Mouse (Mus musculus) right cerebral cortex, postnatal 4 days (tissue): ENCODE results near the gene Hist2h2aa1.
A peak's percentile ranks its signal among the peaks of the same experiment; 100 is the strongest.
"Not testable (repeated sequence)": the region's sequence is repeated elsewhere in the genome, so short reads cannot be mapped to it uniquely, and the experiment has no call there.

Experiments
- DNase-seq: peaks from one replicate; pipeline ENCODE4 v3.0.0-alpha.2; 2022

The Hist2h2aa1 gene

DNA sequence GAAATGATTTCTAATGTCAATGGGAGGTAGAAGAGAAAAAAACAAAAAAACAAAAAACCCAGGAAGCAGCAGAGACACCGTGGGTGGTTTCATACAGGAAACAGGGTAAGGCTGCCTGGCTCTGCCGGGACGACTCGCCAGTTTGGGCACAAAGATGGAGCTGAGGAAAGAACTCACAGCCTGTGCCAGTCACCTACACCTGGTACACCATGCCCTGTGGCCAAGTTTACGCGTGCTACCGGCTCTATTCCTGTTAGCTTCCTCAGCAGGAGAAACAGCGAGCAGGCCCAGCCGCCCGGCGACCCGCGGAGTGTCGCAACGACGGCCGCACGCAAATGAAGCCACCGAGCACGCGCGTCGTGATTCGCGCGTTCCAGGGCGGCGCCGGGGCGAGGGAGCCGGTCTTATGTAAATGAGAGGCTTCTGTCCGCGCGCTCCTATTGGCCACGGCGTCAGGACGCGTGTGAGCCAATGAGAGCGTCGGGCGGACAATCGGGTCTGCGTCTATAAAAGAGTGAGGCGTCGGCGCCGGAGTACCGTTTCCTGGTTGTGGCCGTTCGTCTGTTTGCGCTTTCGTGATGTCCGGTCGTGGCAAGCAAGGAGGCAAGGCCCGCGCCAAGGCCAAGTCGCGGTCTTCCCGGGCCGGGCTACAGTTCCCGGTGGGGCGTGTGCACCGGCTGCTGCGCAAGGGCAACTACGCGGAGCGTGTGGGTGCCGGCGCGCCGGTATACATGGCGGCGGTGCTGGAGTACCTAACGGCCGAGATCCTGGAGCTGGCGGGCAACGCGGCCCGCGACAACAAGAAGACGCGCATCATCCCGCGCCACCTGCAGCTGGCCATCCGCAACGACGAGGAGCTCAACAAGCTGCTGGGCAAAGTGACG lies at the start of gene Hist2h2aa1:
Gene Hist2h2aa1 (plus strand): TSS at position 495 of the 884 bp plus-strand sequence.
- DNase-seq, result peak; percentile 78

GRCm38 (mm10) chr3:96195616-96196313 lies 49.5 kb upstream of the Hist2h2aa1 start:
- DNase-seq, result peak; percentile 54

- DNase-seq, result no peak
Measured at GRCm38 (mm10) chr3:96196437-96197128, 48.7 kb upstream of the Hist2h2aa1 start.

DNA sequence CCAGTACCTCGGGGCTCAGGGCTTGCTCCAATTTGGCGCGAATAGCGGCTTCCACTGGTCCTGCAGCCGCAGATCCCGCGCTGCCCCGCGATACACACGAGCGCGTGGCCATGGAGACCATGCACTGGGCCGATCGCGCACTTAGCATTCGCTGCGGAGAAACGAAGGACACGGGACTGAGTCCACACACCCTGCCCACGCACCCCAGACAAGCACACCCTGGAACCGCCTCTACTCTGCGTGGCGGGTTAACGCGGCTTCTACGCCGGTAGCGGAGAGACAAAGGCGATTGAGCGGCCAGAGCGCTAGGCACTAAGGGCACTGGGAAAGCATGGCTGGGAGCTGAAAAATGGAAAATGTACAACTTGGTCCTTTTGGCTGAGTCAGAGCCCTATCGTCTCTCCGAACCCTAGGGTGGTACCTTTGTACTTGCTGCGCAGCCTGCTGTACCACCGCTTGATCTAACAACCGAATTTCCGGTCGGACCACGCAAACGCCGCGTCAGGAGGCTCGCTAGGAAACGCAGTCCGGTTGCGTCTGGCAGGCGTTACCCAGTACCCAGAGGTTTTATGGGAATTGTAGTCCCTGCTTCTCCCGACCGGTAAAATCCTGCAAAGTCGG lies 48.1 kb upstream of the Hist2h2aa1 start:
- DNase-seq, result peak; percentile 86

DNA sequence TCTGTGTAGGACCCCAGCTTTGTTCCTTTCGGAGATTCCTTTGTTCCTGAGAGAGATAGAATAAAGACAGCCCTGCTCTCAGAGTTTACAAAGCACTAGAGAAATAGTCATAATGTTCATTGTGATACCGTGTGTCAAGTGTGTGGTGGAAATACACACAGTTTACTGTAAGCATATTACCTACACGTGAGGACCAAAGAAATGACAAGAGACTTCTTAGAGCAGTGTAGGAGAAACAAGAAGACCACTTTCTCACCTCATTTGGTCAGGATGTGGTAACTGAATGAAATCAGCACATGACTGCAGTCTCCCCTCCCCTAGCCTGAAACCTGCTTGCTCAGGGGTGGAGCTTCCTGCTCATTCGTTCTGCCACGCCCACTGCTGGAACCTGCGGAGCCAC lies 47.1 kb upstream of the Hist2h2aa1 start:
- no peak for DNase-seq

DNA sequence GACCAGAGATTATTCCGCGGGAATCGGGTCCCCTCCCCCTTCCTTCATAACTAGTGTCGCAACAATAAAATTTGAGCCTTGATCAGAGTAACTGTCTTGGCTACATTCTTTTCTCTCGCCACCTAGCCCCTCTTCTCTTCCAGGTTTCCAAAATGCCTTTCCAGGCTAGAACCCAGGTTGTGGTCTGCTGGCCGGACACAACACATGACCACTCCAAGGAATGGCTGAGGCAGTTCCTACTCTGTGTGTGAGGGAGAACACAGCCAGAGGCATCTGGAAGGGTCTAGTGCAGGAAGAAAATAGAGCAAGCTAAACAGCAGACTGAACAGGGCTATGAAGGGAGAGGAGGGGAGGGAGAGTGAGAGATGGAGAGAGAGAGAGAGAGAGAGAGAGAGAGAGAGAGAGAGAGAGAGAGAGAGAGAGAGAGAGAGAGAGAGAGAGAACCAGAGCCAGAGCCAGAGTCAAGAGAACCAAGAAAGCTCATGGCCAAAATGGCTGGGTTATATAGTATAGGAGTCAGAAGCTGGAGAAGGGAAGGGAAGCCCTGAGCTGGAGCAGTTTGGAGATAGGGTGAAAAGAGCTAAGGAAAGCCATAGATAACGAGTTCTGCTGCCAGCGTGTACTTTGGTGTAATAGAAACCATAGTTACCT lies 46.6 kb upstream of the Hist2h2aa1 start:
- not testable (repeated sequence) for DNase-seq

GRCm38 (mm10) chr3:96199731-96200130 lies 45.6 kb upstream of the Hist2h2aa1 start:
- DNase-seq, result no peak

GRCm38 (mm10) chr3:96207819-96208218 lies 37.5 kb upstream of the Hist2h2aa1 start:
- DNase-seq, result no peak

DNA sequence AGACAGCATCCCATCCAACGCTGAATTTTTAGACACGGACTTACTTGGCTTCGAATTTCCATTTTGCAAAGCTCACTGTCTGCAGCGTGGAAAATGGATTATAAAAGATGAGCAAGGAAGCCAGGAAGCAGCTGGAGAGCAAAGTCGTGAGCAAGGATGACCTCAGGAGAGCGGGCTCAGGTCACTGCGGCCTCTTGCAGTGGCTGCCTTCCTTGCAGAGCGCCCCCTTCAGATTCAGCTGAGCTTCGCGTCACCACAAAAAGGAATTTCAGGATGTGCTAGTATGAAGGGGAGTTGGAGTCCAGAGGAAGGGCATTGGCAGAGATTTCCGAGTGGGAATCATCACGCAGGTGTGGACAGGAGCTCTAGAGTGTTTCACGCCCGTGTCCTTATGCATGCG lies 36.1 kb upstream of the Hist2h2aa1 start:
- no peak for DNase-seq

- peak; percentile 9 for DNase-seq
Measured at GRCm38 (mm10) chr3:96219191-96219641, 26.1 kb upstream of the Hist2h2aa1 start.

GRCm38 (mm10) chr3:96219661-96220130 lies 25.6 kb upstream of the Hist2h2aa1 start, which contains the start of the genes Bola1 and Hist2h2ab:
Bola1 (minus strand) TSS chr3:96219709.
Hist2h2ab (plus strand) TSS chr3:96219865.
- DNase-seq, result peak; percentile 65

GRCm38 (mm10) chr3:96220131-96220764 lies 25.0 kb upstream of the Hist2h2aa1 start:
- DNase-seq, result not testable (repeated sequence)

DNA sequence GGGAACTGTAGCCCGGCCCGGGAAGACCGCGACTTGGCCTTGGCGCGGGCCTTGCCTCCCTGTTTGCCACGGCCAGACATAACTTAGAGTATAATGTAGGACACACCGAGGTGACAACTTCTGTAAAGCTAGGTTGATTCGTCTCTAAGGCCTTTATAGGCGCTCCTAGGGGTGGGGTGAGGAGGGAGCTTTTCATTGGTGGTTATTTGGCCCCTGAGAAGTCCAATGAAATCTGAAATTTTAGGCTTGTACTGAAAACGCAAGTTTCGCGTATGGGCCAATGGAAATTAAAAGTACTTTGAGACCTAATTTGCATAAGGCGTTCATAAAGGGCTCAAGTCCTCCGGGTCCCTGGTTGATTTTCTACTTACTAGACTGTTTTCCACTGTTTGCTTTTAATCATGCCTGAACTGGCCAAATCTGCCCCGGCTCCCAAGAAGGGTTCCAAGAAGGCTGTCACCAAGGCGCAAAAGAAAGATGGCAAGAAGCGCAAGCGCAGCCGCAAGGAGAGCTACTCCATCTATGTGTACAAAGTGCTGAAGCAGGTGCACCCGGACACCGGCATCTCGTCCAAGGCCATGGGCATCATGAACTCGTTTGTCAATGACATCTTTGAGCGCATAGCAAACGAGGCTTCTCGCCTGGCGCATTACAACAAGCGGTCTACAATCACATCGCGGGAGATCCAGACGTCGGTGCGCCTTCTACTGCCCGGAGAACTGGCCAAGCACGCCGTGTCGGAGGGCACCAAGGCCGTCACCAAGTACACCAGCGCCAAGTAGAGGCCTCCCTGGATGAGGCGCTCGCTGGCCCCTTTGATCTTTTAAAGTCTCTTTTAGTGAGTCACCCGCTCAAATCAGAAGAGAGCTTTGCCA lies 24.3 kb upstream of the Hist2h2aa1 start, which contains the start of the genes Hist2h2ac and Hist2h2be:
Gene Hist2h2ac (minus strand): TSS at position 116 of the 875 bp plus-strand sequence.
Gene Hist2h2be (plus strand): TSS at position 355 of the 875 bp plus-strand sequence.
- DNase-seq, result peak; percentile 46

DNA sequence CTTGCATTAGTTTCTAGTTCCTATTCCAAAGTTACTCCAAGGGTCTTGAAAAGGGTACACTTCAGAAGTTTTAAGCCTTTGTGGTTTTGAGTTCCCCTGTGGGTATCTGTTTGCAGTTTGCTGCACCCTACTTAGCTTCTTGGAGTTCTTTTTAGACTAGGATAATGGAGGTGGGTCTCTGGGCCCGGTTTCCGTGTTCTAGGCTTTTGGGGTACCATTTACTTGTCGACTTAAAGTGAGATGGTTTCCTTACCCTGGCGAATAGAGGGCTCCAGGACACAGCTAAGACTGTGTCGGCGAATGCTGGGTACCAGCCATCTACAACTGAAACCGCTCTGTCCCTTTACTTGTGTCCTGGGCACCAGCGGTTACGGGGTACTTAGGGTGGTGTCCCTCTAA lies 23.7 kb upstream of the Hist2h2aa1 start:
- no peak for DNase-seq

GRCm38 (mm10) chr3:96222774-96223173 lies 22.5 kb upstream of the Hist2h2aa1 start:
- DNase-seq, result no peak

DNA sequence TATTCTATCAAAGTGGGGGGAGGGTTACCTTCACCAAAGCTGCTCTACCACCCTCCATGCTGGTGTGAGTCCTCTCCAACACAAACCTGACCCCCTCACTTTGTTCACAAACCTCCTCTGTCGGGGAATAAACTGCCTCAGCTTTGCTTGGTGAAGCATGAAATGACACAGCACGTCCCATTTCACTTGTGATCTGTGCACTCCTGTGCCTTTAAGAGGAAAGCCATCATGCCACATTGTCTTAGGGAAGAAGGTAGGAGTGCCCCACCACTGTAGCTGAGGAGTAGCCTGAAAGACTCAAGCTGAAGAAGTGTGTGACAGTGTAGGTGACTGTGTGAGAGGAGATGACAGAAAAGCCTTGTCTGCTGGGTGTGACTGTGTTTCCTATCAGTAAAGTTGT lies 19.9 kb upstream of the Hist2h2aa1 start:
- DNase-seq, result no peak

GRCm38 (mm10) chr3:96226695-96227648 lies 18.3 kb upstream of the Hist2h2aa1 start:
- no peak for DNase-seq

GRCm38 (mm10) chr3:96228828-96229227 lies 16.5 kb upstream of the Hist2h2aa1 start:
- no peak for DNase-seq

GRCm38 (mm10) chr3:96230404-96230803 lies 14.9 kb upstream of the Hist2h2aa1 start:
- no peak for DNase-seq
